Mouse (Mus musculus): Measurements from ENCODE around the gene Dgcr2.

GRCm38 (mm10) chr16:17813173-17813572 lies 85.2 kb downstream of the Dgcr2 start:
- no peak for TF ChIP-seq CTCF (IDR thresholded peaks at IDR 0.05; ENCODE audit: low read depth, low read length)
- no peak for TF ChIP-seq GATA1 (IDR thresholded peaks at IDR 0.05; ENCODE audit: borderline replicate concordance, low read length)
- TF ChIP-seq POLR2AphosphoS5 (IDR thresholded peaks at IDR 0.05; ENCODE audit: insufficient replicate concordance, low read depth, low read length): no peak

Measured in G1E (cell line).